Mouse (Mus musculus): ENCODE data around the gene Syn3.

- TF ChIP-seq CTCF (IDR thresholded peaks at IDR 0.05; ENCODE audit: low read depth) (peak; percentile 79), EP300 (IDR thresholded peaks at IDR 0.05; ENCODE audit: low read depth) (no peak)
Measured at GRCm38 (mm10) chr10:86356819-86357563, 141.7 kb downstream of the Syn3 start.
